Mouse (Mus musculus): ENCODE data around the gene P2ry6. TPM values are rescaled to one million over a fixed set of nuclear protein-coding genes. Genes with fewer than 3 reads are reported as not detected.

The P2ry6 gene
- total RNA-seq, 1 experiment: 0.45 TPM

GRCm38 (mm10) chr7:100995260-100995864 lies 20.9 kb upstream of the P2ry6 start:
- no peak overlapping the region for H3K27ac ChIP-seq (ENCODE audit: insufficient read depth, low read depth, low read length, poor library complexity, severe bottlenecking)
- DNase-seq (ENCODE audit: low read depth, low spot score): no peak
- in situ Hi-C loops (cut with MboI; ENCODE audit: low sequenced_read_pairs in 2 of 2, unreplicated experiment in 2 of 2): loop anchor here in 1 of 2 experiments (5.0 kb wide), 1 partner anchor 52 kb away; no protein-coding TSS in a partner anchor

GRCm38 (mm10) chr7:100993166-100993565 lies 18.7 kb upstream of the P2ry6 start:
- Histone ChIP-seq H3K4me1 (ENCODE audit: control insufficient read depth in 2 of 2, insufficient read depth in 2 of 2, low read length in 2 of 2, poor library complexity in 1 of 2) (peaks cover 0 to 3% of the 10 kb centered on the region in 2 experiments; a peak in 1 of 4 replicates), H3K27ac (ENCODE audit: insufficient read depth, low read depth, low read length, poor library complexity, severe bottlenecking) (no peak overlapping the region), H3K36me3 (ENCODE audit: control insufficient read depth, insufficient read depth, low read length, poor library complexity, severe bottlenecking) (no peaks in the 10 kb centered on the region), H3K9me3 (ENCODE audit: control insufficient read depth, insufficient read depth, low read depth, low read length) (no peaks in the 10 kb centered on the region), H3K4me3 (ENCODE audit: insufficient read depth in 1 of 2, low read depth in 1 of 2, low read length in 2 of 2, poor library complexity in 1 of 2, severe bottlenecking in 1 of 2) (no peak overlapping the region), H3K9ac (ENCODE audit: insufficient read depth, low read depth, low read length, poor library complexity, severe bottlenecking) (no peak overlapping the region)
- DNase-seq (ENCODE audit: low read depth, low spot score): no peak
- no peak for TF ChIP-seq MAFK (IDR thresholded peaks at IDR 0.05; ENCODE audit: insufficient read depth, low read depth, low read length)
- no peak for TF ChIP-seq ZNF384 (IDR thresholded peaks at IDR 0.05; ENCODE audit: low read depth, low read length)
- no peak for TF ChIP-seq HCFC1 (IDR thresholded peaks at IDR 0.05; ENCODE audit: borderline replicate concordance, insufficient read depth, low read length)
- TF ChIP-seq ZC3H11A (IDR thresholded peaks at IDR 0.05; ENCODE audit: borderline replicate concordance, low read depth, low read length): no peak
- TF ChIP-seq CHD2 (IDR thresholded peaks at IDR 0.05; ENCODE audit: low read depth, low read length): no peak
- in situ Hi-C loops (cut with MboI; ENCODE audit: low sequenced_read_pairs in 2 of 2, unreplicated experiment in 2 of 2): no loop called here

More at GRCm38 (mm10) chr7:100995260-100995864, 20.9 kb upstream of the P2ry6 start:
- H3K4me1 ChIP-seq (ENCODE audit: control insufficient read depth in 2 of 2, insufficient read depth in 2 of 2, low read length in 2 of 2, poor library complexity in 1 of 2): peaks cover 0 to 5% of the 10 kb centered on the region in 2 experiments; a peak in 1 of 4 replicates
- H3K4me3 ChIP-seq (ENCODE audit: insufficient read depth in 1 of 2, low read depth in 1 of 2, low read length in 2 of 2, poor library complexity in 1 of 2, severe bottlenecking in 1 of 2): no peak overlapping the region
- H3K36me3 ChIP-seq (ENCODE audit: control insufficient read depth, insufficient read depth, low read length, poor library complexity, severe bottlenecking): no peaks in the 10 kb centered on the region
- H3K9ac ChIP-seq (ENCODE audit: insufficient read depth, low read depth, low read length, poor library complexity, severe bottlenecking): no peak overlapping the region
- H3K9me3 ChIP-seq (ENCODE audit: control insufficient read depth, insufficient read depth, low read depth, low read length): no peaks in the 10 kb centered on the region
- no peak for TF ChIP-seq CHD2 (IDR thresholded peaks at IDR 0.05; ENCODE audit: low read depth, low read length)
- TF ChIP-seq ZNF384 (IDR thresholded peaks at IDR 0.05; ENCODE audit: low read depth, low read length): no peak
- no peak for TF ChIP-seq ZC3H11A (IDR thresholded peaks at IDR 0.05; ENCODE audit: borderline replicate concordance, low read depth, low read length)
- TF ChIP-seq MAFK (IDR thresholded peaks at IDR 0.05; ENCODE audit: insufficient read depth, low read depth, low read length): no peak
- no peak for TF ChIP-seq HCFC1 (IDR thresholded peaks at IDR 0.05; ENCODE audit: borderline replicate concordance, insufficient read depth, low read length)

GRCm38 (mm10) chr7:100991972-100992371 lies 17.5 kb upstream of the P2ry6 start:
- H3K4me3 ChIP-seq (ENCODE audit: insufficient read depth in 1 of 2, low read depth in 1 of 2, low read length in 2 of 2, poor library complexity in 1 of 2, severe bottlenecking in 1 of 2): no peak overlapping the region
- H3K4me1 ChIP-seq (ENCODE audit: control insufficient read depth in 2 of 2, insufficient read depth in 2 of 2, low read length in 2 of 2, poor library complexity in 1 of 2): peaks cover 0 to 3% of the 10 kb centered on the region in 2 experiments; a peak in 1 of 4 replicates
- H3K9me3 ChIP-seq (ENCODE audit: control insufficient read depth, insufficient read depth, low read depth, low read length): no peaks in the 10 kb centered on the region
- no peak overlapping the region for H3K27ac ChIP-seq (ENCODE audit: insufficient read depth, low read depth, low read length, poor library complexity, severe bottlenecking)
- no peak overlapping the region for H3K9ac ChIP-seq (ENCODE audit: insufficient read depth, low read depth, low read length, poor library complexity, severe bottlenecking)
- DNase-seq (ENCODE audit: low read depth, low spot score): no peak
- TF ChIP-seq MAFK (IDR thresholded peaks at IDR 0.05; ENCODE audit: insufficient read depth, low read depth, low read length): no peak
- no peak for TF ChIP-seq CHD2 (IDR thresholded peaks at IDR 0.05; ENCODE audit: low read depth, low read length)
- no peak for TF ChIP-seq ZNF384 (IDR thresholded peaks at IDR 0.05; ENCODE audit: low read depth, low read length)
- TF ChIP-seq ZC3H11A (IDR thresholded peaks at IDR 0.05; ENCODE audit: borderline replicate concordance, low read depth, low read length): no peak
- no peak for TF ChIP-seq HCFC1 (IDR thresholded peaks at IDR 0.05; ENCODE audit: borderline replicate concordance, insufficient read depth, low read length)
- no peaks in the 10 kb centered on the region for H3K36me3 ChIP-seq (ENCODE audit: control insufficient read depth, insufficient read depth, low read length, poor library complexity, severe bottlenecking)
- in situ Hi-C loops (cut with MboI; ENCODE audit: low sequenced_read_pairs in 2 of 2, unreplicated experiment in 2 of 2): no loop called here

- Histone ChIP-seq H3K9me3 (ENCODE audit: control insufficient read depth, insufficient read depth, low read depth, low read length) (no peaks in the 10 kb centered on the region), H3K4me3 (ENCODE audit: insufficient read depth in 1 of 2, low read depth in 1 of 2, low read length in 2 of 2, poor library complexity in 1 of 2, severe bottlenecking in 1 of 2) (no peak overlapping the region), H3K9ac (ENCODE audit: insufficient read depth, low read depth, low read length, poor library complexity, severe bottlenecking) (no peak overlapping the region), H3K36me3 (ENCODE audit: control insufficient read depth, insufficient read depth, low read length, poor library complexity, severe bottlenecking) (no peaks in the 10 kb centered on the region), H3K27ac (ENCODE audit: insufficient read depth, low read depth, low read length, poor library complexity, severe bottlenecking) (no peak overlapping the region), H3K4me1 (ENCODE audit: control insufficient read depth in 2 of 2, insufficient read depth in 2 of 2, low read length in 2 of 2, poor library complexity in 1 of 2) (peaks cover 0 to 5% of the 10 kb centered on the region in 2 experiments; a peak in 1 of 4 replicates)
- in situ Hi-C loops (cut with MboI; ENCODE audit: low sequenced_read_pairs in 2 of 2, unreplicated experiment in 2 of 2): no loop called here
- no peak for DNase-seq (ENCODE audit: low read depth, low spot score)
- TF ChIP-seq CHD2 (IDR thresholded peaks at IDR 0.05; ENCODE audit: low read depth, low read length) (no peak), MAFK (IDR thresholded peaks at IDR 0.05; ENCODE audit: insufficient read depth, low read depth, low read length) (no peak), ZNF384 (IDR thresholded peaks at IDR 0.05; ENCODE audit: low read depth, low read length) (no peak), ZC3H11A (IDR thresholded peaks at IDR 0.05; ENCODE audit: borderline replicate concordance, low read depth, low read length) (no peak)
These were observed 16.3 kb upstream of the P2ry6 start for GRCm38 (mm10) chr7:100990636-100991311.

Data from ES-E14 (cell line).